Mouse (Mus musculus) gastrocnemius, postnatal 14 days (tissue): ENCODE data around the gene Arhgef28. TPM values are rescaled to one million over a fixed set of nuclear protein-coding genes. Genes with fewer than 3 reads are reported as not detected.
"Not testable (repeated sequence)": the region's sequence is repeated elsewhere in the genome, so short reads cannot be mapped to it uniquely, and the experiment has no call there.

ENCODE experiments used
- DNase-seq: peaks from one replicate; pipeline ENCODE4 v3.0.0; 2021; ENCODE audit warnings: mixed read lengths
- intact Hi-C: fragments of 180-260 bp; cut with DNase I; formaldehyde crosslinking; loops from one replicate; pipeline ENCODE4 v1.15.1; 2025; ENCODE audit warnings: low total_unique reads
- total RNA-seq, 2 experiments: library from RNA; stranded (reverse); gene quantifications; 2 replicates each; pipeline ENCODE4 v1.2.3; 2021

Arhgef28 gene
- total RNA-seq, 2 experiments from 2014 or later: 3.8 to 4.6 TPM

DNA sequence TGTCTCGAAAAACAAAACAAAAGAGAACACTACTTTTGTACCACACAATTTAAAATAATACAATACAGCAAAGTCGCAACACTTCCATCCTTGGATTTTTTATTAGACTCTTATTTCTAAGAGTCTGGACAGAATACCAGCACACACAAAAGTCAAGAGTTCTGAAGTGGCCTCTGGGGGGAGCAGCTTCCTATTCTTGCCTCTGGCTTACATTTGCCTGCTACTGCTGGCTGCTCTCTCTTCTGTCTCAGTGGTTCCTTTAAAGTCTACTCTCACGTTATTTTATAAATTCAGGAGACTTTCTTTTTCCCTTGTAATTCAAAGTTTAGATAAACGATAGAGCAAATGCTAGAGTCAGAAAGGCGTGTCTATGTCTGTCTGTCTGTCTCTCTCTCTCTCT, 179.1 kb downstream of the Arhgef28 start:
- peak; percentile 22 for DNase-seq
- intact Hi-C loops: no loop called here

DNA sequence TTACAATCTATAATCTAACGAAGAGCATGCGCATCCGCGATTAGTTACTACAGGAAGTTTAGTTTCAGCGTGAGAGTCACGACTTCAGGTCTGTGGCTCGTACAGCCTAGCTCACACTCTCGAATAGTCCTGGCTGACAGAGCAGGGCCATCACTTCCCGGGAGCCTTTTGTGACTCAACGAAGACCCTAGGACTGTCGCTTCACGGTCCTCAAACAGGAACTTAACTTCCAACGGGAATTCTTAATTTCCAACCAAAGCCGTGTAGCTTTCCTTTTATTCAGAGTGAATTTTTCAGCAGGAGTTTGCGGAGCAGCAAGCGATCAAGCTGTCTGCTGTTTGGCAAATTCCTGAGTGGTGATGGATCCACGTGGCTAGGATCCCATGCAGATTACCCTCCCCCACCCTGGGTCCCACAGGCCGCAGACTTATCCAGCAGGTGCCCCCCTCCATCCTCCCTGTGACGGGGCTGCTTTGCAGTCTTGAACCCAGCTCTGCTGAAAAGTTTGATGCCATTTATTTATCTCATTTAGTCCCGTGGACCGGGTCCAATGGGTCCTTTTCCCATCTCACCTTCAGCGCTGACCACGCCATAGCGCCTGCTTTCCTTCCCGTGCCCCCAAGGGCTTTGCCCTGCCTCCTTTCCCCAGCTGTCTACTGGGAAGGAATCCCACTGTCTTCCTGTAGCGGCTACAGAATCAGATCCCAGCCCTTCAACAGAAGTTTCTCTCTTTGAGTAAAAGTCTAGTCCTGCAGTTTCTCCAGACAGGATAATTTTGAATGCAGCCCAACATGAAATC, 180.3 kb downstream of the Arhgef28 start:
- DNase-seq: peak; percentile 25
- intact Hi-C loops: no loop called here

DNA sequence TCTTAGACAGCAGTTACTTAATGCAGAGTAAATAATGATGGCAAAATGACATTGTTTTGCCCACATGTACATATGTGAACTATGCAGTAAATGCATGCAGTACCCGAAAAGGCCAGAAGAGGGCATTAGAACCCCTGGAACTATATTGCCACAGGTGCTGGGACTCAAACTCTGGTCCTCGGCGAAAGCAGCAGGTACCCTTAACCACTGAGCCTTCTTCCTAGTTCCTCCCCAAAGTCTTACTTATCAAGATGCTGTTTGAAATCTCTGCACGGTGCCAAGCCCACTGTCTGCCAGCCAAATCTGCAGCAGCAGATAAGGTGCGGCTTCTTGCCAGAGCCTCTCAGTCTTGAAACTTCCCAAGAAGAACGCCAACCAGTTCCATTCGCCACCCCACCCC, 181.1 kb downstream of the Arhgef28 start:
- no peak for DNase-seq
- intact Hi-C loops: no loop called here

DNA sequence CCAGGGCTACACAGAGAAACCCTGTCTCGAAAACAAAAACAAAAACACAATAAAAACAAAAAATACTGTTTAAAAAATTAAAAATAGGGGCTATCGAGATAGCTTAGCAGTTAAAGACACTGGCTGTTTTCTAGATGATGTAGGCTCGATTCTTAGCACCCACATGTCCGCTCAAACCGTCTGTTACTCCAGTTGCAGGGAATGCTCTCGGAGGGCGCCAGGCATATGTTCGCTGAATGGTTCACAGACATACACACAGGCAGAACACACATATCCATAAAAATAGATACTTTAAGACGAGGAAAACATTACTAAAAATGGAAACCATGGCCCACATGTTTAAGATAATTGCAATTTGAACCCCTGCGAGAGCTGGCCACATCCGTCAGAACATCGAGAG, 181.6 kb downstream of the Arhgef28 start:
- no peak for DNase-seq
- intact Hi-C loops: no loop called here

DNA sequence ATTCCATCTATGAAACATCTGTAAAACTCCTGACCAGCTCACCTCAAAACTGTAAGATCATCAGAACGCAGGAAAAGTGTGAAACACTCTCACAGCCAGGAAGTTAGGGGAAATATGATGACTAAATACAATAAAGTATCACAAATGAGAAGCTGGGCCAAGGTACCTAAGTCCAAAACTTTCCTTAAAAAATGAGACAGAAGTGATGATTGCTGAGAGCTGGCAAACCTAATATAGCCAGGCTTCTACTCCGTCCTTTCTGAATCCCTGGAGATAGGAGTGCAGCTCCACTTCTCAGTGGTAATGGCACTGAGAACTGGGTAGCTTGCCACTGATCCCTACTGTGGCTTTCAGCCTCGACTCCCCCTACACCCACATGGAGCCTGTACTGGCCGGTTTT, 184.3 kb downstream of the Arhgef28 start:
- no peak for DNase-seq
- intact Hi-C loops: no loop called here

DNA sequence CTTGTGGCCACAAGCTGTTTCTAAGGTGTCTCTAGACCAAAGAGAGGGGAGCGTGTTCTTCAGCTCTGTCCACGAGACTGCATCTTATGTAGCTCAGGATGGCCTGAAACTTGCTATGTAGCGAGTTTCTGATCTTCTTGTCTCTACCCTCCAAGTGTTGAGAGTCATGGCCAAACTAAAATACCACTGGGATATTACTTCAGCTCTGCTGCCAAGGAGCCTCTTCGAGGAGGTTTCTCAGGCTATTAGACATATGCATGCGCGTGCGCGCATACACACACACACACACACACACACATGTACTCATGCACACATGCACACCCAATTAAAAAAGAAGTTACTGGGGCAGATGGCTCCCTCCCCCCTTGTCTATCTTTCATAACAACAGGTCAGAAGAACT, 187.4 kb downstream of the Arhgef28 start:
- DNase-seq, intact Hi-C loops: not testable (repeated sequence)

DNA sequence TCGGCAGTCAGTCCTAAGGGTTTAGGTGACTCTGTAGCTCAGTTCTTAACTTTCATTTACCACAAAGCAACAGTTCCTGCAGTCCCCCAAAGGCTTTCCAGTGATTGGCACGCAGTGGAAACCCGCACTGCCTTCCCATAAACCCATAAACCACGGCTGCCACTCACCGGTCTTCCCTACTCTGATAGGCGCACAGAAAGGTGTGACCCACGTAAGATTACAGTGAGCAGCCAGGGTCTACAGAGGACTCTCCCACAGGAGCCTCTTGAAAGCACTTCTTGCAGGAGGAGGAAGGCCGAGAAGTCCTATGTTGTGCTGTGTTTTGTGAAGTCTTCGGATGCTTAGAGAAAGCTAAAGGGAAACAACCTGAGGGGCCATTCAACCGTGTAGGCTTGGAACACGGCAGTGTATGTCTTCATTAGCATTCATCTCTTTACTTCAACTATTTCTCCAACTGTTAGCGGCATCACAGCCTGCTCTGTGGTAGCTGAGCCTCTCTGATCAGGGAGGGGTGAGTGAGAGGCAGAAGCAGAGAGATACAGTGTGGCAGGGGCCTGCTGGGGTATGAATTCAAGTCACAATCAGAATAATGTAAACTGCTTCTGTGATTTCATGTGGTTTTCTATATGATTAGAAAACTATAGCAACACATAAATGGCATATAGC, 189.2 kb downstream of the Arhgef28 start:
- intact Hi-C loops: no loop called here
- no peak for DNase-seq

DNA sequence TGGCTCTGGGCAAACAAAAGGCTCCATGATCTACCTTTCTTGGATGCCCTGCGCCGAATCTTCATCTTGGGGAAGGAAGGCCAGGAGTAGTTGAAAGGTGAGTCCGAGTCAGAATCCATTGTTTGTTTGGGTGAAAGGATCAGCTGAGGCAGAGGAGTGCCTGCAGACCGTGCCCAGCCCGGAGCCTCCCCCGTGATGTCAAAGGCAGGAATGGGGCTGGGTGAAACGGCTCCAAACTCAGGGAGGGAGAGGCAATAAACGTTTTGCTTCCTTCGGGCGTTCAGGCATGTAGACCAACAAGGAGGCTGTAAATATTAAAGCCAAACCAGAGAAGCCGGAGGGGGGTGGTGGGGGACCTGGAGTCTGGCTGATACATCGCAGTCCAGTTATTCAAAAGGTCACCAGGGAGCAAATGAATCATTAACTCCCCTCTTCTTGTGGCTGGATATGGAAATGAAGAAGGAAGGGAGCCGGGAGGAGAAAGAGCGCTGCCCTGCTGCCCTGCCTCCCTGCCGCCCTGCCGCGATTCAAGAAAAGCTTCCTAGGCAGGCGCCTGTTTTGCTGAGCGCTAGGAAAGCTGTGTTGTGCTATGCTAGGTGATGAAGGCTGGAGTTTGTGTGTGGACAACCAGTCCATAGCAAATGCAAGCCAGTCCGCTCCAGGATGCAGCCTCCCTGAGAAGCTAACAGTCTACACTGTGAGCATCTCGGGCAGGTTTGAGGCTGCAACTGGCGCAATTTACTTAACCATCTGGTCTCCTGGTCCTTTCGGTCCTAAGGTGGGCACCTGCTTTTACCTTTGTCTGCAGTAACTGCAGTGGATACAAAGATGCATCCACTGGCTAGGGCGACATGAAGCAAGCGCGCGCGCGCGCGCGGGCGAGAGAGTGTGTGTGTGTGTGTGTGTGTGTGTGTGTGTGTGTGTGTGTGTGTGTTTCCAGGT, 190.0 kb downstream of the Arhgef28 start:
- intact Hi-C loops: no loop called here
- DNase-seq: peak; percentile 11

DNA sequence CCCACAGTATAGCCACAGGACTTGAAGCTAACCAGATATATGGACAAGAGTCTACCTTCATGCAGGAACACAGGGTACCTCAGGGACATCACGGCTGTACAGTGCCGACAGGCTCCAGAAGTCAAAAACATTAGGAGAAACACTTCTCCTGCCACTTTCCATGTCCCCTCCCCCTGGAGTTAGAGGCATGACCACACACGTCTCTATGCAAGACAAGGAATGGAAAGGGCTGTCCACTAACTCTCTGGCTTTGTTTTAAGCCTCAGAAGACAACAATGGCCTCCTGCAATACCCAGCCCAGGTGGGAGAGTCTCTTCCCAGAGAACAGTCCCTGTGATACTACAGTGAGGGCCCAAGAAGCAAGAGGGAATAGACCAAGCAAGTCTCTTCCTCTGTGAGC, 191.3 kb downstream of the Arhgef28 start:
- no peak for DNase-seq
- intact Hi-C loops: no loop called here

DNA sequence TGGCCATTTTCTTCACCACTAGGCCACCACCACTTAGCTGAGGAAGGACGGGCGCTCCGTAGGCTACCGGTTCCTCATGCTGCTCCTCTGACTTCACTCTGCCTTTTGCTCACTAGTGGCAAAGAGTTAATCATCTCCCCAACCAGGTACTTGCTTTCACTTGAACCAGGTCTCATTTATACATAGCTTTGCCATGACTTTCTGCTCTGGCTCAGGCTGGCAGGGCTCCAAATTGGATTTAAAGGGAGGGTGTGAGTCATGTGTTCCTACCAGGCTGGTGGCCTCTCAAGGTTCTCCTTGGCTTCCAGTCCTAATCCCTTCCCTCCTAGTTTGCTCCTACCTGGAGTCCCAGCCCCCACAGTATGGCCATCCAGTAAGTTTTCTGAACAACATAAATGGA, 192.5 kb downstream of the Arhgef28 start:
- no peak for DNase-seq
- intact Hi-C loops: no loop called here

DNA sequence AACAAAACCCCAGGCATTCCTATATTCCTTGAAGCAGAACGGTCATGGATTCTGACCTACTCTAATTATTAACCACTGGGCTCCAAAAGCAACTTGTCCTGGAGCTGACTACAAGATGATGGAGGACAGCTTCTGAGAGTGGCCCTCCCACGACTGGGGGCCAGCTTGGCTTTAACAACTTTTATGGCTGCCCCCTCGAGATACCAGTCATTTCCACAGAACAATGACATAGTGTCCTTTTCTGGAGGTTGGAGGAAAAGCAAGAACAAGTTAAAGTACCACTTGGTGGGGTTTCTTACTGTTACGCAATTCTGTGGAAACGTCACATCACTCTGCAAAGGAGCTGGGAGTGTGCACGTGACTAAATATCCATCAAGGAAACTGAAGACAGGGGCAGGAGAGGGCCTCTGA, 194.3 kb downstream of the Arhgef28 start:
- DNase-seq: no peak
- intact Hi-C loops: no loop called here

DNA sequence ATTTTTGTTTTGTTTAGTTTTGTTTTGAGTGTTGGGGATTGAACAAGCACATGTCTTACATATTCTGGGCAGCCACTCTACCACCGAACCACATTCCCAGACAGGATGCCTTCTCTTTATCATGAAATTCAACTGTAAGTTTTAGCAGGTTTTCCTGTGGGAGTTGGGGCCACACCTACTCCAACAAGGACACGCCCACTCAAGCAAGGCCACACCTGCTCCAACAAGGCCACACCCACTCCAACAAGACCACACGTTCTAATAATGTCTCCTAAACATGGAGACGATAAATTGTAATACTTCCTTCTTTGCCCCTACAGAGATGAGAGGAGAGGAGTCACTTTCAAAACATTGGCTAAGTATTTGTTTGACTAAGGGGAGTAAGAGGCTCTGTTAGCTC, 197.2 kb downstream of the Arhgef28 start:
- intact Hi-C loops: no loop called here
- no peak for DNase-seq

DNA sequence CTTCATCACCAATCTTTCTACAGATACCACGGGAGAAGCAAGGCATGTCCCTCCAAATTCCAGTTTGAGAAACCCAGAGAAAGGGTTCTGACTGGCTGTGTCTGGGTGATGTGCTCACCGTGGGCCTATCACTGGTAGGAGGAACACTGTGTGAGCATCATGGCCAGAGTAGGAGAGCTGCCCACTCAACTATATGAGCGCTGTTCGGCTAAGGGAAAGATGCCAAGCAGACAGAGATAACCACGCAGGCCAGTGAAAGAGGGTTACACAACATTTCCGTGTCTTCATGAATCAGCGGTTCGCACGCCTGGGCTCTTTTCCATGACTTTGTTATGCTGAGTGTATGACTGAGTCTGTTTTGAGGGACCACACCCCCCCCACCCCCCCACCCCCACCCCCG, 197.7 kb downstream of the Arhgef28 start:
- no peak for DNase-seq
- intact Hi-C loops: no loop called here

DNA sequence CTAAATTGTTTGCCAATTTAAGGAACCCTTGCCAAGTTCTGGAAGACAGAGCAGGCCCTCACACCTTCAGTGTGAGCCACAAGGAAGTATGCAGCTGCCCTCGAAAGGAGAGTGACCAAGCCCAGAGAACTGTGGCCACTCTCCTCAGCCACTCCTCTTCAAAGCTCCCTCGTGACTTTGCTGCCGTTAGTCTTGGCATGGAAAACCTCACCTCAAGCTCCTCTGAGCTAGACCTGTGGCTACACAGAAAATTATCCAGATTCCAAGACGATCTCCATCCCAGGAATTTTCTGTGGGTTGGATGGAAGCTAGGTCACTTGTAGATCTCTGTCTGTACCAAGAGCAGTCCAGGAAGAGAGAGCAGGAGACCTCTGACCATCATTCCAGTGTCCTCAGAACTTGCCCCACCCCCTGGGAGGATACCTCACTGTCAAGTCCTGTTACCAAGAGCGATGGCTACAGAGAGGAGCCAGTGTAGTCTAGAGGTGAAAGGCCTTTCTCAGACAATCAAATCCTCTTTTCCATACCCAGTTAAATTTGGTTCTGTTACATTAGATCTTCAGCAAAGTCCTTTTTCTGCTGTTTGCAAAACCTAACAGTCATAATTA, 200.5 kb downstream of the Arhgef28 start:
- DNase-seq: no peak
- intact Hi-C loops: no loop called here

DNA sequence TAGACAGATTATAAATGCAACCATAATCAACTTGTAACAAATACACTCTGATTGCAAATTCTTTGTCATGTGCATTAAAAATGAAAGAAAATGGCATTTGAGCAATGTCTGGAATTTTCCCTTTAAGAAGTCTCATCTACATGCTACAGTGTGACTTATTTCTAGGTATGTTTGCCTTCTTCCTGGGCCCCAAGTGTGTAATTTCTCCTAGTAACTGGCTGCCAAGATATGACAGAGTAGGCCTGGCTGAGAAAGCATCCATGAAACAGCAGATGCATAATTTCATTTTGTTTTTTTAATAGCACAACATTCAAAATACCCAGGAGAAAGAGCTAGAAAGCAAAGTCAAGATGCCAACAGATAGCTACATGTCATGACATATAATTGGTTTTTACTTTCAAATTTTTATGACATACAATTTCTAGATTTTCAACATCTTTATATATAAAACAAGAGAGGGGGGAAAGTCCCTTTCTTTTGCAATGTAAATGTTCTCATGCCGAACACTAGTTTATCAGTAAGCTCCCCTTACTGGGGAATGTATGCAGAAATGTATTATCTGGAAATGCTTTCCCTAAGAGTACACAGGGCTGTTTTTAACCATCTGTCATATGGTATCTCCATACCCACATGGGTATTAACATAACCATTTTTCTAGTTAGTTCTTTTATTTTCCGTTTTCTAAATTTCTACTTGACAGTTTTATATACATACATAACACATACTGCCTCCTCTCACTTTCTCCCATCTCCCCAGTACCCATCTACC, 201.4 kb downstream of the Arhgef28 start:
- DNase-seq: no peak
- intact Hi-C loops: no loop called here

DNA sequence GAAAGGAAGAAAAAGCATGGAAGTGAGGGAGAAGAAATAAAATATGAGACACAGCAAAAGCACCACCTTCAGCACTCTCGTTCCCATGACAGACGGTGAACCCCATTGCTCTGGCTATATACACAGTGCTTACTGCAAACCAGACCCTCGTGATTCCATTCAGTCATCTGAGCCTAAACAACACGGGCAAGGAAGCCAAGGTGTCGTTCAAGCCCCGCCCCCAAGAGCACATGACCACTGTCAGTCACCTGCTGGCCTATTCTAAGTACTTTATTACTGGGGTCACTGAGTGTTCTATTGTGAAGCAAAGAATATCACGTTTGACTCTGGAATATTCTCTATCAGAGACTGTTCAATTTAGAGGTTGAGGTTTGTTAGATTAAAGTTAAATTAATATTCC, 202.5 kb downstream of the Arhgef28 start:
- intact Hi-C loops: no loop called here
- DNase-seq: no peak

DNA sequence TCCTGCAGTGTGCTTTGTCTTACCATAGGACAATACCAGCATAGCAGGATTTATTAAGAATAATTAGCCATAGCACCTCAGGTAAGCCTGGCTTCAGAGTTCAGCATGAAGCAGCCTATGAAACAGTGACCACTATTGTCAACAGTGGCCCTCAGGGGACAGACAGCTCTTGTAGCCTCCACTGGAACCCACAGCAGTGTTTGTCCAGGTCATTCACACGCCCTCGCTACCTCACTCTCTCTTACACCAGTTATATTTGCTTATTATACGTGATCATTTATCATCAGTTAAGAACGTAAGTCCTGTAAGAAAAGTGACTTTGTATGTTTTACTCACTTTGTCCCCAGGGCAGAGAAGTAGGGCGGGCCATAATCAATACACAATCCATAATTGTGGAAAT, 203.6 kb downstream of the Arhgef28 start:
- no peak for DNase-seq
- intact Hi-C loops: no loop called here

DNA sequence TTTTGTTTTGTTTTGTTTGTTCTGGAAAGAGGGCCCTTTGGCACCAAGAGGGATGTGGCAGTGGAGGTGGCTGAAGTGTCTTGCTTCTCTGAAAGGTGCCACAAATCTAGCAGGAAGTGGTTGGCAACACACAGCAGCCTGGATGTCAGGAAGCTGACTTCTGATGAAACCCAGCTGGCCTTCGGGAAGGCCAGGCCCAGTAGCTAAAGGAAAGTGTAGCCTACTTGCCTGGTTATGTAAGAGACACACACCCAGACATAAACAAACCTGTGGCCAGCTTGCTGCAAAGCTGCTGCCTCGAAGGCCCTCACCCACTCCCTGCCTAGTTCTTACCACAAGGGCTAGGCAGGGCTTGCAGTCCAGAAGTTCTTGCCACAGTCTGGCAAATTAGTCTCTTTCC, 204.1 kb downstream of the Arhgef28 start:
- intact Hi-C loops: no loop called here
- no peak for DNase-seq

DNA sequence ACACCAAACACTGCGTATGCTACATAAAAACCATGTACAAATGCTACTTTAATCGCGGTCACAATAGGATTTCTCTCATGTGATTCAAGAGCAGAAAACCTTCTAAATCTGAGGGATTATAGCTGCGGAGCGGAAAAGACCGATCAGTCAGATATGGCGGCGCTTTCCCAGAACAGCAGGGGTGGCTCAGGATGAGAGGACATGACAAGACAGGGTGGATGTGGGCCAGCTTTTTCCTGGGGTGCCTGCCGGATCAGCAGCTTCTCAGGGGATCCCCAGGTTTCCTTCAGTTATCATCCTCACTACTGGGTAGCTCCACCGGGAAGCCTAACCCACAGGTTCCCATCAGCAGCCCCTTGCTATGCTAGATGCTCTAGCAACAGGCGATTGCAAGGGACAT, 204.5 kb downstream of the Arhgef28 start:
- intact Hi-C loops: no loop called here
- DNase-seq: no peak
